Mouse (Mus musculus): ENCODE data around the gene Itpr2. TPM values are rescaled to one million over a fixed set of nuclear protein-coding genes. Genes with fewer than 3 reads are reported as not detected.

Itpr2 gene
- polyA plus RNA-seq, 1 experiment from 2014 or later = 14.4 TPM

DNA sequence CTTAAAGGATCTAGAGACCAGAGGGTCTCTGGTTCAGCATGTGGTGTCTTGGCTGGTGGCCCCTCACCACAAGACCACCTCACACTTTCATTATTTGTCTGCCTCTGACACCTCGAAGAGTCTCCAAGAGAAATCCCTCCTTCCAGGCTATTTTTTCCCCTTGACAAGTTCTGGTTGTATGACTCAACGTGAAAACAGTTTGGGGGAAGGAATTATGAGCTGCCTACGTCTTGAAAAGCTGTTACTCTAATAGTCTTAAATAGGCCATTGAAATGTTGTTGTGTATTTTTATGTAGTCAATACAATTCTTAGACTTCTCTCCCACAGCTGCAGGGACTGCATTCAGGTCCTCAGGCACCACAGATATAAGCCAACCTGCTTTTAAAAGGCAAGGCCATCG is 391.6 kb downstream of the Itpr2 start:
- no peak for ATAC-seq (ENCODE audit: low read depth)
- Histone ChIP-seq H3K27me3 (ENCODE audit: control insufficient read depth, insufficient read depth, low read depth, low read length) (no peaks in the 10 kb centered on the region), H3K4me1 (replicated peaks; ENCODE audit: control insufficient read depth, insufficient read depth, low read length) (peaks cover 21% of the 10 kb centered on the region; the same call in 1 of the 2 replicates), H3K9me3 (ENCODE audit: control insufficient read depth, low read length) (no peaks in the 10 kb centered on the region), H3K4me3 (ENCODE audit: low read length) (no peak overlapping the region), H3K27ac (ENCODE audit: low read length) (no peak overlapping the region), H3K36me3 (ENCODE audit: control insufficient read depth, insufficient read depth, low read length) (no peaks in the 10 kb centered on the region), H3K9ac (ENCODE audit: low read length) (no peak overlapping the region), H3K4me2 (ENCODE audit: low read depth, low read length) (no peak overlapping the region)
- 62% methylated on average over 4 of the region's 4 CpGs for WGBS

DNA sequence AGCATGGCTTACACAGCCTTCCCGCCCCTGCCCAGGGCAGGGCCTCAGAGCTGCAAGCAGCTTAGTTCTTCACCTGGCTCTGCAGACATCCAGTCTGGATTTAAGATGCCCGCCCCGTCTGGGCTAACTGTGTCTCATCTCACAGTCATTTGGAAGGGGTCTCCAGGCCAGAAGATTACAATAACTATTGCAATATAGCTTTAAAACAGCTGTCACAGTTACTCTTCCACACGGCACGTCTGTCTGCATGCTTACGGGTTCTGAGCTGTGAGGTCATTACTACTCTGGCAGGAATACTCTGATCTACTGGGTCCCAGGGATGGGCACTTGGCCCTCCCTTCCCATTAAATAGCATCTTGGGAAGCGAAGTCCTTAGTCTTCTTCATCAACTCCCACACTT is 393.3 kb downstream of the Itpr2 start:
- Histone ChIP-seq H3K4me1 (replicated peaks; ENCODE audit: control insufficient read depth, insufficient read depth, low read length) (peaks cover 12% of the 10 kb centered on the region; the same call in 1 of the 2 replicates), H3K4me3 (ENCODE audit: low read length) (no peak overlapping the region), H3K9me3 (ENCODE audit: control insufficient read depth, low read length) (no peaks in the 10 kb centered on the region), H3K27me3 (ENCODE audit: control insufficient read depth, insufficient read depth, low read depth, low read length) (no peaks in the 10 kb centered on the region), H3K4me2 (ENCODE audit: low read depth, low read length) (no peak overlapping the region), H3K36me3 (ENCODE audit: control insufficient read depth, insufficient read depth, low read length) (no peaks in the 10 kb centered on the region), H3K27ac (ENCODE audit: low read length) (no peak overlapping the region), H3K9ac (ENCODE audit: low read length) (no peak overlapping the region)
- no peak for ATAC-seq (ENCODE audit: low read depth)
- WGBS = 57% methylated on average over 7 of the region's 7 CpGs

DNA sequence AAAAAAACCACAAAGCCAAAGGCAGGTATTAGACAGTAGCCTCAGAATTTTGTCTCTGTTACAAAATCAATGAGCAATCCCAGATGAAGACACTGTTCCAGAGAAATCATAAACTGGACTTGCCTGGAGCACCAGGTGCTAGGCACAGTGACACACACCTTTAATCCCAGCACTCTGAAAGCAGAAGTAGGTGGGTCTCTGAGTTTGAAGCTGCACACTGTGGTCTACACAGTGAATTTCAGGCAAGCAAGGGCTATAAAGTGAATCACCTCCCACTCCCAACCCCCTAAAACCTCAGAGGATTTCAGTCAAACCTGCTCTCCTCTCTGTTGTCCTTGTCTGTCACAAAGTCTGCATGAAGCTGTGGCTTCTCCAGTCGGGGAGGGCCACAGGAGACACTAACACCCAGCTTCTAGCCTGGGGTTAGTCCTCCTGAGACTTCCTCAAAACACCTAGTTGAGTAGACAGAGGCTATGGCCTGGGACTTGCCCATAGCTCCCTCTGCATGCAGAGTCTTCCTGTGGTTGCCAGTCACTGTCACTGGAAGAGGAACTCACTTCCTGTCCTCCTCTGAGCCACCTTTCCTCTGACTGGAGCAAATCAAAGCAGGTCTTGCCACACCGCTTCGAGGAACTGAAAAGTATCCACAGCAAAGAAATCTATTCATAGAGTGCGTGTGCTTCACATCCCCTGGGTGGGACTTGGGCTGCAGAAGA is 394.7 kb downstream of the Itpr2 start:
- H3K4me3 ChIP-seq (ENCODE audit: low read length) = no peak overlapping the region
- H3K36me3 ChIP-seq (ENCODE audit: control insufficient read depth, insufficient read depth, low read length) = no peaks in the 10 kb centered on the region
- peaks cover 5% of the 10 kb centered on the region; the same call in 1 of the 2 replicates for H3K4me1 ChIP-seq (replicated peaks; ENCODE audit: control insufficient read depth, insufficient read depth, low read length)
- no peak overlapping the region for H3K27ac ChIP-seq (ENCODE audit: low read length)
- H3K27me3 ChIP-seq (ENCODE audit: control insufficient read depth, insufficient read depth, low read depth, low read length) = no peaks in the 10 kb centered on the region
- no peak for ATAC-seq (ENCODE audit: low read depth)
- no peak overlapping the region for H3K4me2 ChIP-seq (ENCODE audit: low read depth, low read length)
- WGBS = 80% methylated on average over 4 of the region's 4 CpGs
- H3K9me3 ChIP-seq (ENCODE audit: control insufficient read depth, low read length) = no peaks in the 10 kb centered on the region
- no peak overlapping the region for H3K9ac ChIP-seq (ENCODE audit: low read length)

DNA sequence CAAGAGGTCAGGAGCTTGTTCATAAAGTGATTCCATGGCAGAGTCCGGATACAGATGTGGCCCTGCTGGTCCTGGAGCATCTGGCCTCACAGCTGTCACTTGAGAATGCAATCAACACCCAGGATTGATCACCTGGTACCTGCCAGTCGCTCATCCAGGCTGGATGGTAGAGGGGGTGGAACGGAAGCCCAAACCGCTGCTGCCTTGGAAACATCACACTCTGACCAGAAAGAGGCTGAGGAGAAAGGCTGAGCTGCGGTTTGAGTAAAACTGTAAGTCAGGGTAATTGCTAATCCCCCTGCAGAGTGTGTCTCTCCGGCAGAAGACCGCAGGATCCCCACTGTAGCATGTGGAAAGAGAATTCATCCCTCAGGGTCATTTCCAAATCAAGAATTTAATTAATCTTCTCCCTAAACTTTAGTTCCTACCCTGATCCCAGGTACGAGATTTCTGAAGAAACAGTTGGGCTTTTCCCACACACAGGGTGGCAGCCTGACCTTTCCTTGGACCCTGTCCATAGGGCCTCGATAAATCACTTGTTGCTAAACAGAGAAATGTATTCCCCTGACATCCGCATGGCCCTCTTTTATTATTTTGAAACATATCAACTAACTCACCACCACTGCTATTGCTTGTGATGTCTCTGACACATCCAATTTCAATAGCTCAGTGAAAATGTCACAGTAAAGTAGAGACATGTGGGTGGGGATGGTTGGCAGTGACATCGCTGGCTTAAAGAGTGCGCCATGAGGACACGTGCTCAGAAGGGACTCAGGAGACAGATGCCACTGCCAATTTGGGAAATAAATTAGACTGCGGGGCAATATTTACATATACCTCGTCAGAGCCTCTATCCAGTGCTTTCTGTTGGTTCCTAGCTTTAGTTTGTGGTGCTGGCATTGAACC is 418.7 kb downstream of the Itpr2 start:
- ATAC-seq (ENCODE audit: low read depth) = no peak
- H3K9ac ChIP-seq (ENCODE audit: low read length) = no peak overlapping the region
- H3K4me3 ChIP-seq (ENCODE audit: low read length) = no peak overlapping the region

DNA sequence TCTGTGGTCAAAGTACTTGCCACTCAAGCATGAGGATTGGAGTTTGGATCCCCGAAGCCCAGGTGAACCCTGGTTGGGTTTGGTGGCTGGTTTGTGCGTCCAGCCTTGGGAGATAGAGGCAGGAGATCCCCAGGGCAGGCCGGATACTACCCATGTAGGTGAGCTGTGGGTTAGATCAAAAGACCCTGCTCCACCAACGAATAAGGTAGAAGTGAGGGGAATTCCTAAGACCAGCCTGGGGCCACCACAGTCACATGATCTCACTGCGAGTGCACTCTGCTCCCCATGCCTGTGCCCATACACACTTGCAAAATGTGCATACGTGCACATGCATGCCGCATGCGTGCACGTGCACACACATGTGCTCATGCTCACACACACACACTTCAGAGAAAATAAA is 419.5 kb downstream of the Itpr2 start:
- Histone ChIP-seq H3K9me3 (ENCODE audit: control insufficient read depth, low read length) (no peaks in the 10 kb centered on the region), H3K4me1 (replicated peaks; ENCODE audit: control insufficient read depth, insufficient read depth, low read length) (peaks cover 3% of the 10 kb centered on the region), H3K27ac (ENCODE audit: low read length) (no peak overlapping the region), H3K36me3 (ENCODE audit: control insufficient read depth, insufficient read depth, low read length) (no peaks in the 10 kb centered on the region), H3K4me2 (ENCODE audit: low read depth, low read length) (no peak overlapping the region), H3K4me3 (ENCODE audit: low read length) (no peak overlapping the region), H3K27me3 (ENCODE audit: control insufficient read depth, insufficient read depth, low read depth, low read length) (no peaks in the 10 kb centered on the region), H3K9ac (ENCODE audit: low read length) (no peak overlapping the region)
- ATAC-seq (ENCODE audit: low read depth) = no peak
- 88% methylated on average over 9 of the region's 9 CpGs for WGBS

More for the DNA sequence above, 418.7 kb downstream of the Itpr2 start:
- Histone ChIP-seq H3K27me3 (ENCODE audit: control insufficient read depth, insufficient read depth, low read depth, low read length) (no peaks in the 10 kb centered on the region), H3K4me1 (replicated peaks; ENCODE audit: control insufficient read depth, insufficient read depth, low read length) (peaks cover 3% of the 10 kb centered on the region), H3K9me3 (ENCODE audit: control insufficient read depth, low read length) (no peaks in the 10 kb centered on the region), H3K27ac (ENCODE audit: low read length) (no peak overlapping the region), H3K4me2 (ENCODE audit: low read depth, low read length) (no peak overlapping the region), H3K36me3 (ENCODE audit: control insufficient read depth, insufficient read depth, low read length) (no peaks in the 10 kb centered on the region)
- 56% methylated on average over 15 of the region's 15 CpGs for WGBS

DNA sequence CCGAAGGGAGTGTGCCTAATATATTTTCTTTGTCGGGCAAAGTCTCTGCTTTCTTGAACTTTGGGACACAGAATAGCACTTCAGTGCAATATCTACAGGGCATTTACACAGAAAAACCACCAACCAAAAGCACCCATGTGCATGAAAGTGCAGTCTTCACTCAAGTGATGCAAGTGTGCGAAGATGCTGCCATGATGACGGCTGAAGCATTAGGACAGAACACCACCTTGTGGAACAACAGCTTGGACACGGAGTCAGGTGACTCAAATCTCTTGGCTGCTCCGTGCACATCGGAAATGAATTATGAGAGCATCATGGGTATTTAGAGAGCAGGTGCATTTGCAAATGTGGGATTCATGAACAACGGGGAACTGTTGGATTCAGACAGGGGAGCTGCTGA is 420.4 kb downstream of the Itpr2 start:
- peaks cover 3% of the 10 kb centered on the region for H3K4me1 ChIP-seq (replicated peaks; ENCODE audit: control insufficient read depth, insufficient read depth, low read length)
- WGBS = 90% methylated on average over 8 of the region's 8 CpGs
- no peaks in the 10 kb centered on the region for H3K9me3 ChIP-seq (ENCODE audit: control insufficient read depth, low read length)
- no peaks in the 10 kb centered on the region for H3K27me3 ChIP-seq (ENCODE audit: control insufficient read depth, insufficient read depth, low read depth, low read length)
- H3K27ac ChIP-seq (ENCODE audit: low read length) = no peak overlapping the region
- no peak overlapping the region for H3K4me2 ChIP-seq (ENCODE audit: low read depth, low read length)
- H3K36me3 ChIP-seq (ENCODE audit: control insufficient read depth, insufficient read depth, low read length) = no peaks in the 10 kb centered on the region
- no peak overlapping the region for H3K4me3 ChIP-seq (ENCODE audit: low read length)
- no peak for ATAC-seq (ENCODE audit: low read depth)
- no peak overlapping the region for H3K9ac ChIP-seq (ENCODE audit: low read length)

DNA sequence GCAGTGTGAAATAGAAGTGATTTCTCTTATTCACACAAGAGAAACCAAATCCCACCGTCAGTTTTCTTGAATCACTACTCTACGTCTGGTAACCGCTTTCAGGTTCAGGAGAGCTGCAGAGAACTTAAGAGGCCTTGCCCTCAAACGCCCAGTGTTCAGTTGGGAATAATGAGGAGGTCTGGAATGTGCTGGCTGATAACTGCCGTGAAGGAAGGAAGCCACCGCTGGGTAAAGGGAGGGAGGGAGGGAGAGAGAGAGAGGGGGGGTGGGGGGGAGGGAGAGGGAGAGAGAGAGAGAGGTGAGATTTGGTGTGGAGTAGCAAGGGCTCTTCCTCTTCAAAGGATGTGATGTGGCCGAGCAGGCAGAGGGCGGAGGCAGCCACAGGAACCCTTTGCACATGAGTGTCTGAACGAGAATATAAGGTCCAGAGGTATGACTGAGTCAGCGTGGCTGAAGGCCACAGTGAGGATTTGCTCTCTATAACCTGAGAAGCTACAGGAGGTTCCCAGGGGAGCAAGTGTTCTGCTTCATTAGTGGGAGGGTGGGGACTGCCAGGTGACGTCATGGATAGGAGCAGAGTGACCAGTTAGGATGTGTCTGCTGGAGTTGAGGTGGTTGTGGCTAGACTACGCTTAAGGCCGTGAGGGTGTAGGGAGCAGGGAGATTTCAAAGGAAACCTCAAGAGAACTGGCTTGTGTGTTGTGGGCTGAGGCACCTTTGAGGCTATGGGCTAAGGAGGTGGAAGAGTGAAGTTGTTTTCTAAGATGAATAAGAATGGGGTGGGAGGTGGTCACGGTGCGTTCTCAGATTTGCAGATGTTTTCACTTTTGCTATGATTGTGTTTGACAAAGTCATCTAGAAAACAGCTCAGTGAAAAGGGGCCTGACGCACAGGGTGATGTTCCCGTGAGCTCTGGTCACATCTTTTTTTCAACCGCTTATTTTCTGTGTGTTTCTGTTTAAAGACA is 421.2 kb downstream of the Itpr2 start:
- no peak overlapping the region for H3K4me3 ChIP-seq (ENCODE audit: low read length)
- H3K4me2 ChIP-seq (ENCODE audit: low read depth, low read length) = no peak overlapping the region
- no peaks in the 10 kb centered on the region for H3K9me3 ChIP-seq (ENCODE audit: control insufficient read depth, low read length)
- no peak overlapping the region for H3K9ac ChIP-seq (ENCODE audit: low read length)
- H3K4me1 ChIP-seq (replicated peaks; ENCODE audit: control insufficient read depth, insufficient read depth, low read length) = peaks cover 3% of the 10 kb centered on the region
- H3K27me3 ChIP-seq (ENCODE audit: control insufficient read depth, insufficient read depth, low read depth, low read length) = no peaks in the 10 kb centered on the region
- no peak overlapping the region for H3K27ac ChIP-seq (ENCODE audit: low read length)
- WGBS = 48% methylated on average over 18 of the region's 18 CpGs
- H3K36me3 ChIP-seq (ENCODE audit: control insufficient read depth, insufficient read depth, low read length) = no peaks in the 10 kb centered on the region
- ATAC-seq (ENCODE audit: low read depth) = no peak

DNA sequence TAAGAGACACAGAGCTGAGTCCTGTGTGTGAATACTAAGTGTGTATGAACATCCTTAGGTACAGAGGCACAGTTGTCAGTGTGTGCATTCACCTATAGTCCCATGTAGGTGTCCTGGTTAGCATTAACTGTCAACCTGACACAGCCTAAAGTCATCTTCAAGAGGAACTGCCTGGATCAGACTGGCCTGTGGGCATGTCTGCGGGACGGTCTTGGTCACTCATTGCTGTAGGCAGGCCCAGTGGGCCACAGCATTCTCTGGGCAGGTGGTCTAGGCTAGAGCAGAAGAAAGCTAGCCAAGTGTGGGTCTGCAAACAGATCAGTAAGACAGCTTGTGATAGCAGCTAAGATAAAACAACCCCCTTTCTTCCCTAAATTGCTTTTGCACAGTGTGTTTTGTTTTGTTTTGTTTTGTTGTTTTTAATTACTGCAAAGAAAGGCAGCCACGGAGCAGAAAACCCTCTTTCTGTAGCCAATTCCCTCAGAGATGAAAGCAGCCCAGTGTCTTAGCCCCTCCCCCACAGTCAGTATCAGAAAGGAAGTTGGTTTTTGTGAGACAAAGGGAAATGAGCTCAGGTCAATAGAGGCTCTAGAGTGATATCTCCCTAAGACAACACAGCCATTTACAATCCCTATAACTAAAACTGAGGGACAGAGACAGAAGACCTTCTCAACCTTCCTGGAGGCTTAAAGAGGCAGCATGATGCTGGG is 422.1 kb downstream of the Itpr2 start:
- ATAC-seq (ENCODE audit: low read depth) = no peak
- H3K4me3 ChIP-seq (ENCODE audit: low read length) = no peak overlapping the region
- no peaks in the 10 kb centered on the region for H3K27me3 ChIP-seq (ENCODE audit: control insufficient read depth, insufficient read depth, low read depth, low read length)
- peaks cover 3% of the 10 kb centered on the region for H3K4me1 ChIP-seq (replicated peaks; ENCODE audit: control insufficient read depth, insufficient read depth, low read length)
- H3K9me3 ChIP-seq (ENCODE audit: control insufficient read depth, low read length) = no peaks in the 10 kb centered on the region
- no peaks in the 10 kb centered on the region for H3K36me3 ChIP-seq (ENCODE audit: control insufficient read depth, insufficient read depth, low read length)
- H3K9ac ChIP-seq (ENCODE audit: low read length) = no peak overlapping the region
- no peak overlapping the region for H3K27ac ChIP-seq (ENCODE audit: low read length)
- 47% methylated on average over 3 of the region's 3 CpGs for WGBS
- H3K4me2 ChIP-seq (ENCODE audit: low read depth, low read length) = no peak overlapping the region

Measured in lung, embryonic 16.5 days (tissue).